Mouse (Mus musculus) R1 (cell line): ENCODE data around the gene Acadsb.

Experiments
- DNase-seq: peaks from one replicate; pipeline ENCODE4 v3.0.0-alpha.2; 2018; ENCODE audit warnings: low read depth, low spot score

Acadsb gene

GRCm38 (mm10) chr7:131465117-131465601 is 54.8 kb downstream of the Acadsb start:
- DNase-seq: peak; percentile 11

DNA sequence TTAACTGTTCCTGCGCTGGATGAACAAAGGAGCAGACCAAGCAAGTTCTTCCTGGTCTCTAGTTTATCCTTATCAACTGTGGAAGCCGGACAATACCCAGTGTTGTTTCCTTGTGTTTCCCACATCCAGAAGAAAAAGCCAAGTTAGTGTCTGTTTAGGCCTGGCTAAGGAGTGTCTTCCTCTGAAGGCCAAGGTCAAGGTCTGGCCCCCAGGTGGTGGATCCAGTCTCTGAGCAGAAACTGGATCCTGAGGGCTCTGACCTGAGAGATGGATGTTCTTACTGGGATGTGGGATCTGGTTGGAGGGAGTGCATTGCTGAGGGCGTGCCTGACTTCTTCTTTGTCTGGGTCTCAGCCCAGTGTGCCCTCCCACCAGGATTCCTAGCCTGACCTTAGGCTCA is 55.3 kb downstream of the Acadsb start:
- DNase-seq: peak; percentile 35

DNA sequence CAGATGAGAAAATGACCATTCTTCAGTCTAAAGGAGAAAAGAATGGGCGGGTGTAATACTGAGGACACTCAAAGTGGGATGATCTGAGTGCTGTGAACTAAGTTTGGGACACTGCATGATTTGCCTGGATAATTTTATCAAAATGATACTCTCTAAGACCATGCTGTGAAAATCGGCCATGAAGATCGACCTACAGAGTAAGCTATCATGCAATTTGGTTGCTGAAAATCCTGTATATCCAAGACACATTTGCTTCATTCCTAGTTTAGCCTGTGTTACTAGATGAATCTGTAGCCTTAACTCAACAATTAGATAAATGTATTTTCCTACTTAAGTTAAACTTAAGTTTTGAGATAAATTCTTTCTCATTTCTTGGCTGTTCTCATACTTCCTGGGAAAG is 56.9 kb downstream of the Acadsb start:
- DNase-seq: no peak

- DNase-seq: peak; percentile 70
These were observed 59.1 kb downstream of the Acadsb start for GRCm38 (mm10) chr7:131469506-131469905.

DNA sequence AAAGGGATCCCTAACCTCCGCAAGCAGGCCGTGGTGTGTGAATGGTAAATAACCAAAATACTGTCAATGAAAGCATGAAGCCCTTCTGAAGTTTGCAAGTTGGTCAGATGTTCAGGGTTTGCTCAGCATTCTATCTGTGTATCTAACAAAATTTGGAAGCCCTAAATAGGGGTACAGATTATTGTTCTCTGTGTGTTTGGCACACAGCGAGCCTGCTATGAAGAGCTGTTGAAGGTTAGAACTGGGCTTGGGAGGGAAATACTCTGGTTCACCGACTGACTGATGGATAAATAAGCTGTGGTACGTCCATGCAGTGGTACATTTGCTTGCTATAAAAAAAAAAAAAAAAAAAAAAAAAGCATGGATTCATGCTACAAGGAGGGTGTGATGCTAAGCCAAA is 61.1 kb downstream of the Acadsb start:
- DNase-seq: no peak

- DNase-seq: no peak
These were observed 66.7 kb downstream of the Acadsb start for GRCm38 (mm10) chr7:131477140-131477539.

DNA sequence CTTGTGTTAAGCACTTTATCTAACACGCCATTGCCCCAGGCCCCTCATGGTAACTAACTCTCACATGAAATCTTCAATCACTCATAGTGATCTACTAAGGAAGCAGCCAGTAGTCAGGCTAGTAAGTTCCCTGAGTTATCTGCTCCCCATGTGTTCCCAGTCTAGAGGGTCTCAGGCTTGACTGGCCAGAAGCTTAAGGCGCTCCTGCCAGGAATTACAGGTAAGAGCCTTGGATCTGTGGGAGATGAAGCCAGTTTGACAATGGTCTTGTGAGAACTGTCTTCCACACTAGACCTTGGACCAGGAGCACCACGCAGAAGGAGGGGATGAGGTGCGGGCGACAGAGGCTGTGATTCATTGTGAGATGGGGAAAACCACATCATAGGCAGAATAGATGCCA is 68.0 kb downstream of the Acadsb start:
- no peak for DNase-seq
